15 mouse cellular contexts compared by ENCODE assay signal in genomic region chr9:61689939-61690338, GRCm38 (mm10).
DNase-seq lines count a peak whose midpoint lies in the region; ATAC-seq lines count a peak whose summit lies in the region.
"Had no signal": no experiment of that assay in that cellular context is flagged by ENCODE, and none has a peak within 500 bp of the region (broad histone marks: within the 10 kb centered on the region; RNA-seq: fewer than 3 reads in every experiment).

No protein-coding gene starts in this region.

- no peak overlapping the region for H3K4me3 ChIP-seq in heart, embryonic 12.5 days
- H3K4me3 ChIP-seq in limb, embryonic 13.5 days: no peak overlapping the region
- H3K4me3 ChIP-seq: hindbrain, embryonic 12.5 days; limb, embryonic 15.5 days; lung, embryonic 15.5 days; midbrain, embryonic 10.5 days had no signal

- DNase-seq in heart, adult 18-20 months: peak; percentile 61 to 82
- peak; percentile 44 for DNase-seq in lung, postnatal 10 days
- no peak for DNase-seq in lung, postnatal 25 days (ENCODE audit: low spot score)
- DNase-seq in heart, adult 9 months (ENCODE audit: low spot score in 2 of 2): peak; percentile 69
- no peak for DNase-seq in spleen, postnatal 14 days (ENCODE audit: low spot score in 2 of 2)
- DNase-seq: B cell, adult 2 months; cerebellum, adult 2 months; forebrain, postnatal 0 days; right cerebral cortex, postnatal 14 days had no signal

- H3K27me3 ChIP-seq in heart, embryonic 12.5 days (replicated peaks): peaks cover 49% of the 10 kb centered on the region
- peaks cover 34% of the 10 kb centered on the region for H3K27me3 ChIP-seq in limb, embryonic 13.5 days

- no peaks in the 10 kb centered on the region; the same call in 1 of the 2 replicates for H3K4me1 ChIP-seq in heart, embryonic 12.5 days (replicated peaks)
- H3K4me1 ChIP-seq in limb, embryonic 13.5 days: peaks cover 23% of the 10 kb centered on the region
- H3K4me1 ChIP-seq: lung, embryonic 15.5 days had no signal

- H3K36me3 ChIP-seq in heart, embryonic 12.5 days: no peaks in the 10 kb centered on the region
- no peaks in the 10 kb centered on the region for H3K36me3 ChIP-seq in limb, embryonic 13.5 days
- H3K36me3 ChIP-seq: hindbrain, embryonic 12.5 days; limb, embryonic 15.5 days; lung, embryonic 15.5 days; midbrain, embryonic 10.5 days had no signal

- no peak for ATAC-seq in heart, embryonic 12.5 days (ENCODE audit: insufficient number of reproducible peaks, low FRiP score)
- ATAC-seq in limb, embryonic 13.5 days (ENCODE audit: low FRiP score, low read depth): no peak
- ATAC-seq: forebrain, postnatal 0 days had no signal

- H3K4me2 ChIP-seq in heart, embryonic 12.5 days: no peak overlapping the region
- H3K4me2 ChIP-seq in limb, embryonic 13.5 days (replicated peaks): 0 out of 2 replicates have a peak overlapping the region, but pooled peaks have one; percentile 3
- H3K4me2 ChIP-seq: hindbrain, embryonic 12.5 days; limb, embryonic 15.5 days; lung, embryonic 15.5 days had no signal

- WGBS in heart, embryonic 12.5 days: 79% methylated on average over 7 of the region's 7 CpGs
- WGBS in limb, embryonic 13.5 days: 27% methylated on average over 7 of the region's 7 CpGs

- no peak overlapping the region for H3K9ac ChIP-seq in heart, embryonic 12.5 days
- H3K9ac ChIP-seq in limb, embryonic 13.5 days: no peak overlapping the region
- H3K9ac ChIP-seq: forebrain, postnatal 0 days; hindbrain, embryonic 12.5 days; limb, embryonic 15.5 days; lung, embryonic 15.5 days had no signal

- H3K9me3 ChIP-seq in heart, embryonic 12.5 days (replicated peaks): no peaks in the 10 kb centered on the region
- no peaks in the 10 kb centered on the region for H3K9me3 ChIP-seq in limb, embryonic 13.5 days
- H3K9me3 ChIP-seq: hindbrain, embryonic 12.5 days; limb, embryonic 15.5 days; lung, embryonic 15.5 days; midbrain, embryonic 10.5 days had no signal

- no peak overlapping the region for H3K27ac ChIP-seq in heart, embryonic 12.5 days (ENCODE audit: poor library complexity, severe bottlenecking)
- H3K27ac ChIP-seq in limb, embryonic 13.5 days: no peak overlapping the region
- H3K27ac ChIP-seq: hindbrain, embryonic 12.5 days; limb, embryonic 15.5 days; lung, embryonic 15.5 days; midbrain, embryonic 10.5 days had no signal

Comparison
In these comparisons a context has a peak if more than half of its experiments do, and no peak if none do; other contexts are left out.
1. DNase-seq: peak in heart, adult 18-20 months (2 of 2), lung, postnatal 10 days (single experiment) and heart, adult 9 months (2 of 2); none in lung, postnatal 25 days (single experiment) and spleen, postnatal 14 days (0 of 2).